Mouse (Mus musculus) kidney, adult 2 months (tissue): ENCODE data around the gene Sash1. TPM values are rescaled to one million over a fixed set of nuclear protein-coding genes. Genes with fewer than 3 reads are reported as not detected.

Source experiments
- DNase-seq: peaks from one replicate; pipeline ENCODE4 v3.0.0; 2021
- H3K27ac ChIP-seq: fragments of 200-500 bp; 2 replicates; pipeline ENCODE4 v1.5.1; 2012; ENCODE audit warnings: low read depth, low read length, control low read depth, inconsistent platforms; ENCODE audit not compliant: insufficient read depth
- H3K27me3 ChIP-seq: fragments of 200-500 bp; replicated peaks from 2 replicates; pipeline ENCODE4 v1.6.1; 2012; ENCODE audit warnings: mild to moderate bottlenecking, moderate library complexity, low read length, inconsistent platforms; ENCODE audit not compliant: control insufficient read depth, insufficient read depth
- H3K36me3 ChIP-seq: fragments of 200-500 bp; 2 replicates; pipeline ENCODE4 v1.6.1; 2012; ENCODE audit warnings: mild to moderate bottlenecking, moderate library complexity, low read length, inconsistent platforms; ENCODE audit not compliant: control insufficient read depth, insufficient read depth
- H3K4me1 ChIP-seq: fragments of 200-500 bp; 2 replicates; pipeline ENCODE4 v1.6.1; 2011; ENCODE audit warnings: low read length; ENCODE audit not compliant: control insufficient read depth, insufficient read depth
- H3K4me3 ChIP-seq: fragments of 200-500 bp; 2 replicates; pipeline ENCODE4 v1.5.1; 2011; ENCODE audit warnings: mild to moderate bottlenecking, low read depth, low read length, control low read depth; ENCODE audit not compliant: insufficient read depth
- CTCF ChIP-seq: fragments of 200-500 bp; conservative IDR thresholded peaks from 2 replicates; pipeline ENCODE4 v1.5.1; 2011; ENCODE audit warnings: low read depth, mild to moderate bottlenecking, control low read depth, low read length, moderate library complexity, mixed read lengths; ENCODE audit not compliant: insufficient read depth, insufficient read length
- POLR2A ChIP-seq: fragments of 200-500 bp; IDR thresholded peaks from one replicate; pipeline ENCODE4 v1.6.1; 2011; ENCODE audit warnings: low read depth, low read length, control low read depth
- WGBS: fragments of 180-500 bp; shearing (Covaris S2); methylation state at CpG from one replicate; pipeline ENCODE4 v1.1.7; 2018; 5-methylcytosine and 5-hydroxymethylcytosine counted together
- polyA plus RNA-seq: library from polyadenylated mRNA; depleted of rRNA; stranded (reverse); fragments of >200 nt; gene quantifications from 2 replicates; pipeline ENCODE4 v1.2.3, GENCODE M21; 2012

Sash1 gene
- polyA plus RNA-seq, 1 experiment = 13.5 TPM

- Histone ChIP-seq H3K4me1 (0 out of 2 replicates have a peak, but pooled peaks cover 2% of the 10 kb centered on the region), H3K27ac (0 out of 2 replicates have a peak overlapping the region, but pooled peaks have one; percentile 8), H3K36me3 (no peaks in the 10 kb centered on the region), H3K4me3 (no peak overlapping the region), H3K27me3 (no peaks in the 10 kb centered on the region)
- DNase-seq = peak; percentile 34
- 65% methylated on average over 7 of the region's 7 CpGs for WGBS
- TF ChIP-seq POLR2A = no peak
- no peak for TF ChIP-seq CTCF
Measured at GRCm38 (mm10) chr10:8759228-8759627, 126.6 kb downstream of the Sash1 start.

GRCm38 (mm10) chr10:8757429-8757931, 128.4 kb downstream of the Sash1 start:
- 53% methylated on average over 21 of the region's 21 CpGs for WGBS
- Histone ChIP-seq H3K27ac (peak overlapping the region; percentile 13), H3K27me3 (no peaks in the 10 kb centered on the region), H3K4me1 (0 out of 2 replicates have a peak, but pooled peaks cover 2% of the 10 kb centered on the region), H3K36me3 (no peaks in the 10 kb centered on the region), H3K4me3 (no peak overlapping the region)
- TF ChIP-seq CTCF (no peak), POLR2A (no peak)
- DNase-seq = peak; percentile 19

- Histone ChIP-seq H3K4me3 (no peak overlapping the region), H3K4me1 (0 out of 2 replicates have a peak, but pooled peaks cover 2% of the 10 kb centered on the region), H3K27ac (peak overlapping the region; percentile 6; the same call in 1 of the 2 replicates), H3K36me3 (no peaks in the 10 kb centered on the region), H3K27me3 (no peaks in the 10 kb centered on the region)
- WGBS = 57% methylated on average over 11 of the region's 11 CpGs
- no peak for TF ChIP-seq POLR2A
- no peak for TF ChIP-seq CTCF
- peak; percentile 18 for DNase-seq
Measured at GRCm38 (mm10) chr10:8756604-8757354, 129.1 kb downstream of the Sash1 start.

GRCm38 (mm10) chr10:8753377-8753776, 132.5 kb downstream of the Sash1 start:
- Histone ChIP-seq H3K4me1 (0 out of 2 replicates have a peak, but pooled peaks cover 2% of the 10 kb centered on the region), H3K4me3 (no peak overlapping the region), H3K36me3 (no peaks in the 10 kb centered on the region), H3K27me3 (no peaks in the 10 kb centered on the region), H3K27ac (no peak overlapping the region)
- 84% methylated on average over 3 of the region's 3 CpGs for WGBS
- TF ChIP-seq CTCF = no peak
- no peak for TF ChIP-seq POLR2A
- no peak for DNase-seq

GRCm38 (mm10) chr10:8752436-8752835, 133.4 kb downstream of the Sash1 start:
- TF ChIP-seq POLR2A (no peak), CTCF (no peak)
- Histone ChIP-seq H3K36me3 (no peaks in the 10 kb centered on the region), H3K4me1 (0 out of 2 replicates have a peak, but pooled peaks cover 2% of the 10 kb centered on the region), H3K27me3 (no peaks in the 10 kb centered on the region), H3K27ac (no peak overlapping the region), H3K4me3 (no peak overlapping the region)
- peak; percentile 23 for DNase-seq
- 75% methylated on average over 7 of the region's 7 CpGs for WGBS

GRCm38 (mm10) chr10:8749537-8749936, 136.3 kb downstream of the Sash1 start:
- 86% methylated on average over 11 of the region's 11 CpGs for WGBS

More at GRCm38 (mm10) chr10:8749537-8749936, 136.3 kb downstream of the Sash1 start:
- no peaks in the 10 kb centered on the region for H3K4me1 ChIP-seq
- no peaks in the 10 kb centered on the region for H3K27me3 ChIP-seq
- TF ChIP-seq POLR2A = no peak
- TF ChIP-seq CTCF = no peak
- no peak overlapping the region for H3K4me3 ChIP-seq
- no peak for DNase-seq
- H3K27ac ChIP-seq = no peak overlapping the region
- no peaks in the 10 kb centered on the region for H3K36me3 ChIP-seq
